Mouse (Mus musculus) megakaryocyte, adult 5-6 weeks (primary cell): ENCODE data around the gene C1ql4. TPM values are rescaled to one million over a fixed set of nuclear protein-coding genes. Genes with fewer than 3 reads are reported as not detected.

Experiments used
- ATAC-seq: 2 replicates; pipeline ENCODE4 v1.8.0; 2016; ENCODE audit warnings: mild to moderate bottlenecking, inconsistent platforms; ENCODE audit not compliant: poor library complexity, severe bottlenecking
- total RNA-seq, 2 experiments: library from RNA; stranded (forward) in 1 of 2; stranded (reverse) in 1 of 2; fragments of 153-499, 151-499 nt in 1 of 2; fragments of 221-1000, 200-1000 nt in 1 of 2; gene quantifications; 2 replicates each; pipeline versions ENCODE4 v1.2.3 to v1.2.4; 2015 to 2017

C1ql4 gene
- total RNA-seq, 2 experiments from 2014 or later: not detected

- no peak for ATAC-seq
These were observed 52.2 kb downstream of the C1ql4 start for GRCm38 (mm10) chr15:99035431-99035830.

Other genes with a start within 250 kb of the C1ql4 start
- 33.7 and 37.1 TPM in 2 replicates for gene Kmt2d, start 216.6 kb downstream of the C1ql4 start, total RNA-seq (2015)
- gene Kmt2d, start 216.6 kb downstream of the C1ql4 start, total RNA-seq (2017): 16.7 and 52.1 TPM in 2 replicates
- 4.8 and 9.6 TPM in 2 replicates for gene Rhebl1, start 193.3 kb downstream of the C1ql4 start, total RNA-seq (2015)
- gene Rhebl1, start 193.3 kb downstream of the C1ql4 start, total RNA-seq (2017): 3.4 and 10.2 TPM in 2 replicates
- not detected in 2 replicates for gene Dhh, start 189.3 kb downstream of the C1ql4 start, total RNA-seq (2015)
- not detected in 2 replicates for gene Dhh, start 189.3 kb downstream of the C1ql4 start, total RNA-seq (2017)
- gene Lmbr1l, start 169.6 kb downstream of the C1ql4 start, total RNA-seq (2015): 10.7 and 11.1 TPM in 2 replicates
- gene Lmbr1l, start 169.6 kb downstream of the C1ql4 start, total RNA-seq (2017): 11.1 and 28.8 TPM in 2 replicates
- gene Tuba1b, start 153.3 kb downstream of the C1ql4 start, total RNA-seq (2015): 2,048 and 2,084 TPM in 2 replicates
- gene Tuba1b, start 153.3 kb downstream of the C1ql4 start, total RNA-seq (2017): 628 and 646 TPM in 2 replicates
- gene Gm49450, start 134.3 kb downstream of the C1ql4 start, total RNA-seq (2015): 0.25 and 0.64 TPM in 2 replicates
- gene Gm49450, start 134.3 kb downstream of the C1ql4 start, total RNA-seq (2017): not detected in 2 replicates
- 118 and 120 TPM in 2 replicates for gene Tuba1a, start 134.1 kb downstream of the C1ql4 start, total RNA-seq (2015)
- 64.2 and 66.5 TPM in 2 replicates for gene Tuba1a, start 134.1 kb downstream of the C1ql4 start, total RNA-seq (2017)
- gene Tuba1c, start 57.9 kb downstream of the C1ql4 start, total RNA-seq (2015): 232 and 270 TPM in 2 replicates
- gene Tuba1c, start 57.9 kb downstream of the C1ql4 start, total RNA-seq (2017): 124 and 128 TPM in 2 replicates
- not detected in 2 replicates for gene Prph, start 32.6 kb downstream of the C1ql4 start, total RNA-seq (2015)
- gene Prph, start 32.6 kb downstream of the C1ql4 start, total RNA-seq (2017): not detected in 2 replicates
- gene Troap, start 13.2 kb downstream of the C1ql4 start, total RNA-seq (2015): 27.1 and 37.2 TPM in 2 replicates
- 27.9 and 28.3 TPM in 2 replicates for gene Troap, start 13.2 kb downstream of the C1ql4 start, total RNA-seq (2017)
- not detected in 2 replicates for gene Dnajc22, start 5.4 kb upstream of the C1ql4 start, total RNA-seq (2015)
- 0.11 TPM in 1 of 2 replicates, not detected in the other for gene Dnajc22, start 5.4 kb upstream of the C1ql4 start, total RNA-seq (2017)
- gene Spats2, start 38.1 kb upstream of the C1ql4 start, total RNA-seq (2015): not detected in 2 replicates
- not detected in 2 replicates for gene Spats2, start 38.1 kb upstream of the C1ql4 start, total RNA-seq (2017)
- not detected in 2 replicates for gene Kcnh3, start 137.0 kb upstream of the C1ql4 start, total RNA-seq (2015)
- gene Kcnh3, start 137.0 kb upstream of the C1ql4 start, total RNA-seq (2017): not detected in 2 replicates
- gene Mcrs1, start 164.1 kb upstream of the C1ql4 start, total RNA-seq (2015): 30.6 and 38.3 TPM in 2 replicates
- 29.4 and 30.4 TPM in 2 replicates for gene Mcrs1, start 164.1 kb upstream of the C1ql4 start, total RNA-seq (2017)
- 0.27 and 0.89 TPM in 2 replicates for gene Prpf40b, start 207.3 kb upstream of the C1ql4 start, total RNA-seq (2015)
- 0.12 and 1.1 TPM in 2 replicates for gene Prpf40b, start 207.3 kb upstream of the C1ql4 start, total RNA-seq (2017)
- gene Fam186b, start 208.1 kb upstream of the C1ql4 start, total RNA-seq (2015): not detected in 2 replicates
- gene Fam186b, start 208.1 kb upstream of the C1ql4 start, total RNA-seq (2017): not detected in 2 replicates